Mouse (Mus musculus) erythroblast, embryonic 14.5 days (primary cell): ENCODE measurements around the gene Ttc9b.

ENCODE experiments used
- GATA1 ChIP-seq: IDR thresholded peaks from 2 replicates; pipeline ENCODE4 v1.6.1; 2012; ENCODE audit warnings: low read length, inconsistent platforms, mixed read lengths
- TAL1 ChIP-seq: IDR thresholded peaks from 3 replicates; pipeline ENCODE4 v1.6.1; 2012; ENCODE audit warnings: low read length, inconsistent platforms, mixed read lengths

DNA sequence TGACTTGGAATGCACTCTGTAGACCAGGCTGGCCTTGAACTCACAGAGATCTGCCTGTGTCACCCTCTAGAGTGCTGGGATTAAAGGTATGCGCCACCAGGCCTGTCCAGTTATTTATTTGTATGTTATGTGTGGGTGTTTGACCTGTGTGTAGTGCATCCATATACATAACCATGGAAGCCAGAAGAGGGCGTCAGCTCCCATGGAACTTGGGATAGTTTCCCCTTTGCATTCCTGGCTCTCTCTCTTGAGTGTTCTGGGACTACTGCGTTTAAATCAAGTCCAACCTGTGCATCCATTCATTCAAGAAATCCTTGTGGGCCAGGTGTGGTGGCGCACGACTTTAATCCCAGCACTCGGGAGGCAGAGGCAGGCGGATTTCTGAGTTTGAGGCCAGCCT is 7.2 kb upstream of the Ttc9b start:
- no peak for TF ChIP-seq GATA1
- no peak for TF ChIP-seq TAL1
